In genomic region chr19:32638276-32638903, GRCm38 (mm10) we compare ENCODE assay signal across 16 mouse cellular contexts. TPM values are rescaled to one million over a fixed set of nuclear protein-coding genes. Genes with fewer than 3 reads are reported as not detected.
A peak's percentile ranks its signal among the peaks of the same experiment; 100 is the strongest.
DNase-seq lines count a peak whose midpoint lies in the region; ATAC-seq and TF ChIP-seq lines count a peak whose summit lies in the region.
"Had no signal": no experiment of that assay in that cellular context is flagged by ENCODE, and none has a peak within 500 bp of the region (broad histone marks: within the 10 kb centered on the region; RNA-seq: fewer than 3 reads in every experiment).

No protein-coding gene starts in this region.

- H3K9me3 ChIP-seq in forebrain, embryonic 14.5 days (replicated peaks; ENCODE audit: control insufficient read depth, low read length) = no peaks in the 10 kb centered on the region
- H3K9me3 ChIP-seq in forebrain, embryonic 10.5 days = peaks cover under 1% of the 10 kb centered on the region; the same call in 1 of the 2 replicates
- no peaks in the 10 kb centered on the region for H3K9me3 ChIP-seq in midbrain, embryonic 11.5 days (ENCODE audit: control insufficient read depth, low read length)
- H3K9me3 ChIP-seq in midbrain, embryonic 10.5 days (replicated peaks) = peaks cover 1% of the 10 kb centered on the region; the same call in 1 of the 2 replicates
- 0 out of 2 replicates have a peak, but pooled peaks cover under 1% of the 10 kb centered on the region for H3K9me3 ChIP-seq in liver, embryonic 16.5 days (replicated peaks; ENCODE audit: control insufficient read depth, low read length)
- H3K9me3 ChIP-seq: neural tube, embryonic 12.5 days; stomach, embryonic 15.5 days had no signal

- DNase-seq in forebrain, embryonic 14.5 days (ENCODE audit: low spot score) = peak; percentile 6
- DNase-seq in forebrain, embryonic 10.5 days (ENCODE audit: extremely low spot score, low spot score) = no peak
- peak; percentile 82 for DNase-seq in midbrain, embryonic 11.5 days (ENCODE audit: low spot score, missing footprints)
- no peak for DNase-seq in midbrain, embryonic 10.5 days (ENCODE audit: low spot score)
- no peak for DNase-seq in thymus, adult 2 months
- no peak for DNase-seq in c-Kit-positive CD71-positive TER-119-positive erythroid progenitor cells, embryonic 14.5 days (ENCODE audit: low spot score)
- DNase-seq: adrenal gland, adult 2 months; cerebellum, postnatal 14 days; lung, adult 18-20 months; thymus, postnatal 4 days had no signal

- H3K27ac ChIP-seq in forebrain, embryonic 14.5 days (ENCODE audit: low read depth, low read length) = no peak overlapping the region
- no peak overlapping the region for H3K27ac ChIP-seq in forebrain, embryonic 10.5 days
- H3K27ac ChIP-seq in midbrain, embryonic 11.5 days (ENCODE audit: low read depth, low read length) = no peak overlapping the region
- no peak overlapping the region for H3K27ac ChIP-seq in midbrain, embryonic 10.5 days (replicated peaks)
- H3K27ac ChIP-seq in liver, embryonic 16.5 days (ENCODE audit: low read length) = peak overlapping the region; percentile 72; the same call in 1 of the 2 replicates
- peak overlapping the region; percentile 38; the same call in 1 of the 2 replicates for H3K27ac ChIP-seq in small intestine, adult 2 months (ENCODE audit: insufficient read depth, low read depth, low read length)
- no peak overlapping the region for H3K27ac ChIP-seq in thymus, adult 2 months (ENCODE audit: control insufficient read depth, insufficient read depth, low read length)
- H3K27ac ChIP-seq: hindbrain, embryonic 14.5 days; neural tube, embryonic 12.5 days; stomach, embryonic 15.5 days had no signal

- 50% methylated on average over 13 of the region's 13 CpGs for WGBS in forebrain, embryonic 14.5 days
- WGBS in forebrain, embryonic 10.5 days = 57% methylated on average over 13 of the region's 13 CpGs
- 37% methylated on average over 13 of the region's 13 CpGs for WGBS in midbrain, embryonic 11.5 days
- WGBS in midbrain, embryonic 10.5 days = 47% methylated on average over 13 of the region's 13 CpGs
- 33% methylated on average over 13 of the region's 13 CpGs for WGBS in liver, embryonic 16.5 days (ENCODE audit: insufficient replicate concordance)
- WGBS in small intestine, adult 2 months = 29% methylated on average over 13 of the region's 13 CpGs
- 83% methylated on average over 13 of the region's 13 CpGs for WGBS in thymus, adult 2 months

- TF ChIP-seq CTCF in small intestine, adult 2 months (IDR thresholded peaks at IDR 0.05; ENCODE audit: extremely low read depth, insufficient read length, insufficient replicate concordance, low read depth, low read length) = no peak
- no peak for TF ChIP-seq CTCF in thymus, adult 2 months (IDR thresholded peaks at IDR 0.05; ENCODE audit: borderline replicate concordance, control insufficient read depth, extremely low read depth, insufficient read depth, low read length, poor library complexity)

- H3K27me3 ChIP-seq in forebrain, embryonic 14.5 days (replicated peaks; ENCODE audit: control insufficient read depth, insufficient read depth, low read length) = no peaks in the 10 kb centered on the region
- no peaks in the 10 kb centered on the region for H3K27me3 ChIP-seq in forebrain, embryonic 10.5 days (ENCODE audit: poor library complexity, severe bottlenecking)
- H3K27me3 ChIP-seq in midbrain, embryonic 11.5 days (ENCODE audit: control insufficient read depth, insufficient read depth, low read length) = no peaks in the 10 kb centered on the region
- no peaks in the 10 kb centered on the region for H3K27me3 ChIP-seq in midbrain, embryonic 10.5 days (ENCODE audit: low read depth, poor library complexity, severe bottlenecking)
- no peaks in the 10 kb centered on the region for H3K27me3 ChIP-seq in liver, embryonic 16.5 days (ENCODE audit: control insufficient read depth, insufficient read depth, low read depth, low read length)
- H3K27me3 ChIP-seq in small intestine, adult 2 months (ENCODE audit: control insufficient read depth, insufficient read depth, low read length) = no peaks in the 10 kb centered on the region
- H3K27me3 ChIP-seq in thymus, adult 2 months (ENCODE audit: control insufficient read depth, insufficient read depth, low read length) = no peaks in the 10 kb centered on the region
- H3K27me3 ChIP-seq: neural tube, embryonic 12.5 days; stomach, embryonic 15.5 days had no signal

- ATAC-seq in forebrain, embryonic 14.5 days = no peak
- ATAC-seq in midbrain, embryonic 11.5 days (ENCODE audit: low FRiP score) = no peak
- ATAC-seq in liver, embryonic 16.5 days (ENCODE audit: low read depth) = no peak

- no peak overlapping the region for H3K4me2 ChIP-seq in forebrain, embryonic 14.5 days (ENCODE audit: low read length)
- no peak overlapping the region for H3K4me2 ChIP-seq in midbrain, embryonic 11.5 days
- H3K4me2 ChIP-seq in liver, embryonic 16.5 days (ENCODE audit: low read depth, low read length) = no peak overlapping the region
- H3K4me2 ChIP-seq: hindbrain, embryonic 14.5 days; neural tube, embryonic 12.5 days; stomach, embryonic 15.5 days had no signal

- no peak overlapping the region for H3K9ac ChIP-seq in forebrain, embryonic 14.5 days (ENCODE audit: low read length)
- H3K9ac ChIP-seq in midbrain, embryonic 11.5 days (ENCODE audit: low read length) = no peak overlapping the region
- H3K9ac ChIP-seq in liver, embryonic 16.5 days (ENCODE audit: low read depth, low read length) = no peak overlapping the region
- H3K9ac ChIP-seq: hindbrain, embryonic 14.5 days; neural tube, embryonic 12.5 days; stomach, embryonic 15.5 days had no signal

- no peak for TF ChIP-seq POLR2A in small intestine, adult 2 months (IDR thresholded peaks at IDR 0.05; ENCODE audit: low read depth, low read length)
- TF ChIP-seq POLR2A in thymus, adult 2 months (IDR thresholded peaks at IDR 0.05; ENCODE audit: control insufficient read depth, extremely low read depth, insufficient read depth, low read length, poor library complexity) = no peak

- no peaks in the 10 kb centered on the region for H3K4me1 ChIP-seq in forebrain, embryonic 14.5 days (ENCODE audit: control insufficient read depth, insufficient read depth, low read length)
- peaks cover 31% of the 10 kb centered on the region for H3K4me1 ChIP-seq in forebrain, embryonic 10.5 days
- peaks cover 11% of the 10 kb centered on the region; the same call in 1 of the 2 replicates for H3K4me1 ChIP-seq in midbrain, embryonic 11.5 days (ENCODE audit: control insufficient read depth, insufficient read depth, low read length)
- peaks cover 32% of the 10 kb centered on the region for H3K4me1 ChIP-seq in midbrain, embryonic 10.5 days
- peaks cover 11% of the 10 kb centered on the region for H3K4me1 ChIP-seq in liver, embryonic 16.5 days (ENCODE audit: control insufficient read depth, low read depth, low read length)
- peaks cover 14% of the 10 kb centered on the region; the same call in 1 of the 2 replicates for H3K4me1 ChIP-seq in small intestine, adult 2 months (ENCODE audit: control insufficient read depth, insufficient read depth, insufficient read length, low read length)
- H3K4me1 ChIP-seq in thymus, adult 2 months (replicated peaks; ENCODE audit: control insufficient read depth, insufficient read depth, low read length) = no peaks in the 10 kb centered on the region
- H3K4me1 ChIP-seq: neural tube, embryonic 12.5 days; stomach, embryonic 15.5 days had no signal

- no peaks in the 10 kb centered on the region for H3K36me3 ChIP-seq in forebrain, embryonic 14.5 days (ENCODE audit: control insufficient read depth, insufficient read depth, low read length)
- no peaks in the 10 kb centered on the region for H3K36me3 ChIP-seq in forebrain, embryonic 10.5 days (replicated peaks)
- H3K36me3 ChIP-seq in midbrain, embryonic 11.5 days (ENCODE audit: control insufficient read depth, insufficient read depth, low read length) = no peaks in the 10 kb centered on the region
- H3K36me3 ChIP-seq in midbrain, embryonic 10.5 days = no peaks in the 10 kb centered on the region
- peaks cover 3% of the 10 kb centered on the region for H3K36me3 ChIP-seq in liver, embryonic 16.5 days (ENCODE audit: control insufficient read depth, insufficient read depth)
- H3K36me3 ChIP-seq in small intestine, adult 2 months (ENCODE audit: control insufficient read depth, insufficient read depth, low read length) = peaks cover 57% of the 10 kb centered on the region
- H3K36me3 ChIP-seq in thymus, adult 2 months (ENCODE audit: control insufficient read depth, insufficient read depth, low read length) = no peaks in the 10 kb centered on the region
- H3K36me3 ChIP-seq: embryonic facial prominence, embryonic 10.5 days; neural tube, embryonic 12.5 days; stomach, embryonic 15.5 days had no signal

- H3K4me3 ChIP-seq in forebrain, embryonic 14.5 days (ENCODE audit: low read depth, low read length) = no peak overlapping the region
- no peak overlapping the region for H3K4me3 ChIP-seq in forebrain, embryonic 10.5 days
- H3K4me3 ChIP-seq in midbrain, embryonic 11.5 days (ENCODE audit: low read depth, low read length) = no peak overlapping the region
- H3K4me3 ChIP-seq in midbrain, embryonic 10.5 days = no peak overlapping the region
- H3K4me3 ChIP-seq in liver, embryonic 16.5 days (ENCODE audit: low read depth, low read length) = no peak overlapping the region
- H3K4me3 ChIP-seq in small intestine, adult 2 months (ENCODE audit: low read depth, low read length) = no peak overlapping the region
- no peak overlapping the region for H3K4me3 ChIP-seq in thymus, adult 2 months (ENCODE audit: control insufficient read depth, insufficient read depth, low read length)
- H3K4me3 ChIP-seq: embryonic facial prominence, embryonic 10.5 days; neural tube, embryonic 12.5 days; stomach, embryonic 15.5 days had no signal

RNA-seq across cellular contexts. Expression of gene Papss2, which starts 42.8 kb away (rescaled TPM):
- 0.70 and 0.84 TPM in 2 replicates for polyA plus RNA-seq in forebrain, embryonic 14.5 days (2014; fragmentation: Nextera tagmentation; extraction: Ambion mirVana)
- polyA plus RNA-seq in forebrain, embryonic 10.5 days (2016; fragmentation: Nextera tagmentation; extraction: Ambion mirVana) = 1.4 and 2.5 TPM in 2 replicates
- 1.7 and 2.1 TPM in 2 replicates for polyA plus RNA-seq in midbrain, embryonic 11.5 days (2014; fragmentation: Nextera tagmentation; extraction: Ambion mirVana)
- polyA plus RNA-seq in midbrain, embryonic 10.5 days (2016; fragmentation: Nextera tagmentation; extraction: Ambion mirVana) = 0.68 and 1.7 TPM in 2 replicates
- 6.7 and 9.3 TPM in 2 replicates for polyA plus RNA-seq in liver, embryonic 16.5 days (2015; fragmentation: Nextera tagmentation; extraction: Ambion mirVana)
- polyA plus RNA-seq in small intestine, adult 2 months (2012; rRNA removed) = 24.3 and 219 TPM in 2 replicates
- 5.7 and 6.5 TPM in 2 replicates for polyA plus RNA-seq in thymus, adult 2 months (2012; rRNA removed)

Comparison
In these comparisons a context has a peak if more than half of its experiments do, and no peak if none do; other contexts are left out.
1. DNase-seq: peak in forebrain, embryonic 14.5 days (single experiment) and midbrain, embryonic 11.5 days (single experiment); none in forebrain, embryonic 10.5 days (single experiment), midbrain, embryonic 10.5 days (single experiment), thymus, adult 2 months (single experiment) and c-Kit-positive CD71-positive TER-119-positive erythroid progenitor cells, embryonic 14.5 days (single experiment).
2. H3K27ac ChIP-seq: peak in liver, embryonic 16.5 days (single experiment) and small intestine, adult 2 months (single experiment); none in forebrain, embryonic 14.5 days (single experiment), forebrain, embryonic 10.5 days (single experiment), midbrain, embryonic 11.5 days (single experiment), midbrain, embryonic 10.5 days (single experiment) and thymus, adult 2 months (single experiment).